Mouse (Mus musculus) layer of hippocampus, adult 18-20 months (tissue): ENCODE results near the gene Nmnat1. TPM values are rescaled to one million over a fixed set of nuclear protein-coding genes. Genes with fewer than 3 reads are reported as not detected.
A peak's percentile ranks its signal among the peaks of the same experiment; 100 is the strongest.
"Not testable (repeated sequence)": the region's sequence is repeated elsewhere in the genome, so short reads cannot be mapped to it uniquely, and the experiment has no call there.

Experiments
- DNase-seq, 2 experiments: peaks; one replicate each; pipeline ENCODE4 v3.0.0; 2022; ENCODE audit warnings: low spot score in 2 of 2
- total RNA-seq, 2 experiments: library from RNA; stranded (reverse); gene quantifications; 2 replicates each; pipeline ENCODE4 v1.2.3; 2021

The Nmnat1 gene
- total RNA-seq, 2 experiments from 2014 or later = 7.7 to 9.5 TPM

DNA sequence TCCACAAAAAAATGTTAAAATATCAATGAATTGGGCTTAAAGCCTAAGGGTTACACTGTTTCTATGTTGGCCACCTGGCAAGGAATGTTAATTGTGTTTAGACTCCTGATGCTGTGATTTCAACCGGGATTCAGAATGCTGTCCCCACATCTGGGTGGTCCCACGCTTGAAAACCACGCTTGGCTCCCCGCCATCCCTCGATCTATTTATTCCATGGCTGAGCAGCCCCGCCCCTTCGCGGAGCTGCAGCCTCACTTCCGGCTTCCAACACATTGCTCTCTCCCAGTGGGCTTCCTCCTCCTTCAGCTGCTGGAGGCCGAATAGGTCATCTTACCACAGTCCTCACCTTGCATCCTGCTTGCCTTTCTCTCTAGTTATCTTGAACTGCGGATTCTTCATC is 39.1 kb downstream of the Nmnat1 start:
- DNase-seq = no peak

DNA sequence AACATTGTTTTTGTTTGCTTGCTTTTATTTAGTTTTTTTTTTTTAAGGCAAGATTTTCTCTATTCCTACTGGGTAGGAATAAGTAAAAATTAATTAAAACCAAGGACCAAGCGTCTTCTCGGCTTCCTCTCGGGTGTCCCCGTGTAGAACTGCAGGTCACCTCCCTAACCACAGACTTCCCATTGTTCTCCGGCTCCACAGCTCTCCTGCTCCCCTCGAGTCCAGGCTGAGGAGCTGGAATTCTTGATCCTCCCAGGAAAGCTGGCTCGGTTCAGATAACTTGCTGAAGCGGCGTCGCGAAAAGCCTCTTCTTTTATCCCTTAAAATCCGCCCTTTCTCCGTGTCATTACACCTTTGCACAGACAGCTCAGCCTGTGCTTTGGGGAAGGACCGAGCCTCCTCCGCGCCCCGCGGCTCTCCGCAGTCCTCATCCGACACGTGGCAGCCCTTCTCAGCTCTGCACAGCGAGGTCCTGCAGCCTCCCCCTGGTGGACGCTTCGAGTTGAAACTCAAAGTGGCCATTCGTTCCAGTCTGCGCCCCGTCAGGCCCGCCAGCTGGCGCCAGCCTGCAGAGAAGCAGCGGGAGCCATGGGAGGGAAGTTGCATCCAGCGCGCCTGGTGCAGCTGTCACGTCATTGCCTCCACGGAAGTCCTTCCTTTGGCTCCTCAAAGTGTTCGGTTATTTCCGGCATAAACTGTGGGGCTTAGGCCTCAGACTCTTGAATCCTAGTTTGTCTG is 39.9 kb downstream of the Nmnat1 start:
- peak; percentile 79 to 87 for DNase-seq

DNA sequence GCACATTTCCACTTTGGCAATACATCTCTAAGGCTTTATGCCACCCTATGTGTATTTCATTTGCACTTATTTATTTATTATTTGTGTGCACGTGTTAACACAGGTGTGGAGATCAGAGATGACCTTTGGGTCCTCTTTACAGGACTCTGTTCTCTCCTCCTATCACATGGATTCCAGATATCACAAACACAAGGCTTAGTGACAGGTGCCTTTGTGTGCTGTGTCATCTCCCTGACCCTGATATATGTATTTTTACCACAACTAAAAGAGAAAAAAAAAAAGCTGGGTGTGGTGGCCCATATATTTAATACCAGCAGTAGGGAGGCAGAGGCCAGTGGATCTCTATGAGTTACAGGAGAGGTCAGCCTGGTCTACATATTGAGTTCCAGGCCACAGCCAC is 40.5 kb downstream of the Nmnat1 start:
- DNase-seq = no peak

DNA sequence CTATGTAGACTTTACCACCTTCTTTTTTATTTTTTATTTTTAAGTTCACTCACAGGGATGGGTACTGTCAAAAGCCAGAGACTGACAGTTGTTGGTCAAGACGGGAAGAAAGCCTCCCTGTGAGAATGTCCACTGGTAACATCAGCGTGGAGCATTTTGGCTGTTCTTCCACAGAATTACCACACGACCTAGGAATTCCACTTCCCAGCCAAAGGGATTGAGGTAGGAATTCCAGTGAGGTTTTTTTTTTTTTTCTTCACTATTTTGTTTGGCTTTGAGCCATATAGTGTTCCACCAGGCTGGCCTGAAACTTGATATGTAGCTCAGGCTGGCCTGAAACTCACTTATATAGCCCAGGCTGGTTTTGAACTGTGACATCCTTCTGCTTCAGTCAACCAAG is 42.6 kb downstream of the Nmnat1 start:
- no peak for DNase-seq

DNA sequence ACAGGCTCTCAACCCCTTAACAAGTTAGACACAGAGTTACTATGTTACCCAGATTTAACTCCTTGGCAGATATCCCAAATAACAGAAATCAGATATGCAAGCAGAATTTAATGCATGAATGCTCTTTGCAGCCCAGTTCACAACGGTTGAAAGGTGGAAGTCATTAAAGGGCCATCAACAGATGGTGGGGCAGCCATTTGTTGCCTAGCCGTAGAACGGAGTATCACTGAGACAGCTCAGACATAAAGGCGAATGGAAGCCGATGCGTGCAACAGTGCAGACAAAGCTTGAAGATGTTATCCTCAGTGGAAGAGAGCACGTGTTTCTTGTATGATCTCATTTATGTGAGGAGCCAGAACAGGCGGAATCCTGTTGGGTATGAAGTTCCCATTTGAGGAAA is 44.4 kb downstream of the Nmnat1 start:
- DNase-seq = no peak

DNA sequence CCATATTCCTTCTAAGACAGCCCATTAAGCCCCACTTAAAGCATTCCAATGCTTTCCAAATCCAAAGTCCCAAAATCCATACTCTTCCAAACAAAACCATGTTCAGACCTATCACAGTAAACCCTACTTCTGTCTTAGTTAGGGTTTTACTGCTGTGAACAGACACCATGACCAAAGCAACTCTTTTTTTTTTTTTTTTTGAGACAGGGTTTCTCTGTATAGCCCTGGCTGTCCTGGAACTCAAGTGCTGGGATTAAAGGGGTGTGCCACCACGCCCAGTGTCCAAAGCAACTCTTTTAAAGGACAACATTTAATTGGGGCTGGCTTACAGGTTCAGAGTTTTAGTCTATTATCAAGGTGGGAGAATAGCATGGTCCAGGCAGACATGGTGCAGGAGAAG is 53.1 kb downstream of the Nmnat1 start:
- not testable (repeated sequence) for DNase-seq

DNA sequence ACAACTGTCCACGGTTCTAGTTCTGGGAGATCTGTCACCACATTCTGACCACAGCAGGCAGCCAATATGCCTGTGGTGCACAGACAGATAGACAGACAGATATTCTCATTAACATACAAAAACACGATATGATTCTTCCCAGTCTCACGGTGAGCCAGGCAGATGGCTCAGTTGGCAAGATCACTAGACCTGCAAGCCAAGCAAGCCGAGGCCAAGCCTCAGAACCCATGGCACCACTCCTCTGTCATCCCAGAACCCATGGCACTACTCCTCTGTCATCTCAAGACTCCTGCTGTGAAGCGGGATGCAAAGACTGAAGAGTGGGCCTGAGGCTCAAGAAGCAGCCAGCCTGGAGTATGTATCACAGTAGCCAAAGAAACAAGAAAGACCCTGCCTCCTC is 55.4 kb downstream of the Nmnat1 start:
- no peak for DNase-seq

DNA sequence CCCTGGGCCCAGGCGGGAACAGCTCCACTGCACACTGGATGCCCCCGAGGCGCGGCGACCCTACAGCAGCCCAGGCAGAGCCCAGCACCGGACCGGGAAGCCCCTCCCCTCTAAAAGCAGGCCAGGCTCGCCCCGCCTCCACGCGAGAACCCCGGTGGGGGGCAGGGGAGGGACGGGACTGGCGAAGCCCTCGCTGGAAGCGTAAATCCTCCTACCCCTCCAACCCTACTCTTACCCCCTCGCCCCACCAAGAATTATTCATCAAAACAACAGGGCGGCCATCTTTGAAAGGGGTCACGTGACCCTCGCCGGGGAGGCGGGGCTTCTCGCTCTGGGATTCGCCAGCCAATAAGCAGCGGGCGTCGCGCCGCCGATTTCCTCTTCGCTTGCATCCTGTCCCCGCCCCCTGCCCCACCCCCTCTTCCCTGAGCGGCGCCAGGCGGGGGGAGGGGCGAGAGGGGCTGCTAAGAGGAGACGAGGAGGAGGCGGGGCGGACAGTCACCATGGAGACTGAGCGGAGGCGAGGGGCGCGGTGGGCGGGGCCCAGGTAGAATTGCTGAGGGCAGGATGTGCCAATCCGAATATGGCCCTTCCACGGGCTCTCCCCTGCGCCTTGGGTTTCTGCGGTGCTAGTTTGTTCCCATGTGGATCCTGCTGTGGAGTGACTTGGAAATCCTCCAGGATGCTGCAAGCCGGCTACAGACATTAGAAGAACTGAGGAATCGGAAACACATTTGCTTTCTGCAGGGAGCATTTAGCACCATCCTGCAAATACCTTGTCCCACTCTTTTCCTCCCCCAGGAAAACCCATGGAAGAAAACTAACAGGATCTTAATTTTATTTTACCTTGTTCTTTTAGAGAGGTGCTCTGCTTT is 58.4 kb downstream of the Nmnat1 start, which contains the start of gene Ube4b:
Gene Ube4b (minus strand): TSS at position 425 of the 875 bp plus-strand sequence.
- DNase-seq = peak; percentile 96 to 99

DNA sequence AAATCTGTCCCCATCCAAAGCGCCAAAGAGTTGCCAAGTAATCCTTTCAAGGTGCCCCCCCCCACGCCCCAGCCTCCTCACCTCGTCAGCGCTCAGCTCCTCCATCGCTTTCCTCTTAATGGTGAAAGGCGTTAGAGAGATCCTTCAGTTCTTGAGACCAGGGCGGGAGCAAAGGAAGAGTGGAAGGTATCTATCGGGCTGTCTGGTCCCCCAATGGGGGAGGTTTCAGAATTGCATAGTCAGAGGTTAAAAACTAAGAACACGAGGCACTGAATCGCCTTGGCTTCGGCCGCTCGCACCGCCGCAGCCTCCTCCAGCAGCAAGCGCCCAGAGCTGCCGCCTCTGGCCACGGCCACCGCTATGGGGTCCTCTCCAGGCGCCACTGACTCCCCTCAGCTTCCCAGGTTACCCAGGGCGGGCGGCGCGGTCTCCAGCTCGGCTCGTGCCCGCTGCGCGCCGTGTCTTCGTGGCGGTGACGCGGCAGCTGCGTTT is 59.2 kb downstream of the Nmnat1 start:
- no peak for DNase-seq

DNA sequence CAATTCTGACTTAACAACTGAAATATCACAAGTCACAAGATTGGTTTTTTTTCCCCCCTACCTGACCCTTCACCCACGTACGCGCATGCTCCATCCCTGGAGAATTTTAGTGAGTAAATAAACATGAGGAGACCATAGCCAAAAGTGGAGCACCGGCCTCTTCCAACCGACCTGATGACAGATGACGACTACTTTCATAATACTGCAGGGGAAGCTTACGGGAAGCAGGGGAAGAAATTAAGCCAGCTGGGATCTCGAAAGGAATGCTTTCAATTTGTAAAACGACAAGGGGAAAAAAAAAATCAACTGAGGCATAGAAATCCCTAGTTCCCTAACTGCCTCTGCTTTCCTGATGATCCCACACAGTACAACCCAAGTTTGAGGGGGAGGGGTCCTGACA is 60.2 kb downstream of the Nmnat1 start:
- DNase-seq = no peak

DNA sequence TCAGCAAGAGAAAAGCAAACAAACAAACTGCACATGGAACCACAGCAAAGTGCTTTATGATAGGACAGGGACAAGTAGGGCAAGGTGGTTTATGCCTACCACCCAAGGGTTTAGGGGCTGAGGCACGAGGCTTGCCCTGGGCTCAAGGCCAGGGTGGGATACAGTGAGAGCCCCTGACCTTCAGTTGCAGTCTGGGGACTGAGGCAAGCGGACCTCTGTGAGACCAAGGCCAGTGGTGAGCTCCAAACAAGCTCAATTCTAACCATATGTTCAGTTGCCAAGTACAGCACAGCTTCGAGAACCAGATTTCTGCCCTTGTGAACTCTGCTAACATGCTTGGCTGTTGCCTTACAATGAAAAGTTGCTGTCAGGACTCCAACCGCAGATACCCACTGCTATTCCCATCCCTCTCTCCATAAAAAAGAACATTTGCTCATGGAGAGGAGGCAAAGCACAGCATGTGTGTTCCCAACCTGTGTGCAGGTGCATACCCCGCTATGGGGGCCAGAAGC is 67.1 kb downstream of the Nmnat1 start:
- no peak for DNase-seq

Other genes with a start within 250 kb of the Nmnat1 start
- gene Kif1b, start 177.5 kb downstream of the Nmnat1 start, total RNA-seq = 100 to 1,000 TPM; 383 to 410 TPM
- gene Ube4b, start 58.5 kb downstream of the Nmnat1 start, total RNA-seq = 100 to 1,000 TPM; 102 to 108 TPM
- gene Rbp7, start 30.2 kb downstream of the Nmnat1 start, total RNA-seq = not detected
- gene Tmem274, start 7.8 kb downstream of the Nmnat1 start, total RNA-seq = not detected
- 10 to 100 TPM; 14.1 to 14.2 TPM for gene Lzic, start within 50 bp of the Nmnat1 start, total RNA-seq
- 10 to 100 TPM; 29.6 to 33.4 TPM for gene Ctnnbip1, start 33.0 kb upstream of the Nmnat1 start, total RNA-seq
- gene Clstn1, start 101.3 kb upstream of the Nmnat1 start, total RNA-seq = 100 to 1,000 TPM; 839 to 867 TPM
- 10 to 100 TPM; 21.4 to 26.3 TPM for gene Pik3cd, start 217.4 kb upstream of the Nmnat1 start, total RNA-seq